Mouse (Mus musculus) embryonic facial prominence, embryonic 10.5 days (tissue): ENCODE data around the gene Mrpl39. TPM values are rescaled to one million over a fixed set of nuclear protein-coding genes. Genes with fewer than 3 reads are reported as not detected.

ENCODE experiments used
- DNase-seq: peaks from one replicate; pipeline ENCODE4 v3.0.0-alpha.2; 2017; ENCODE audit warnings: low spot score
- H3K27ac ChIP-seq: fragments of 300-500 bp; sonication (generic); replicated peaks from 2 replicates; pipeline ENCODE4 v1.5.1; 2016; ENCODE audit warnings: mild to moderate bottlenecking
- H3K27me3 ChIP-seq: fragments of 300-500 bp; sonication (generic); replicated peaks from 2 replicates; pipeline ENCODE4 v1.6.1; 2016; ENCODE audit warnings: low read depth, mild to moderate bottlenecking; ENCODE audit not compliant: poor library complexity, severe bottlenecking
- H3K36me3 ChIP-seq: fragments of 300-500 bp; sonication (generic); replicated peaks from 2 replicates; pipeline ENCODE4 v1.6.1; 2016; ENCODE audit warnings: mild to moderate bottlenecking, moderate library complexity
- H3K4me1 ChIP-seq: fragments of 300-500 bp; sonication (generic); 2 replicates; pipeline ENCODE4 v1.6.1; 2016
- H3K4me3 ChIP-seq: fragments of 300-500 bp; sonication (generic); 2 replicates; pipeline ENCODE4 v1.5.1; 2016; ENCODE audit warnings: mild to moderate bottlenecking, moderate library complexity
- H3K9me3 ChIP-seq: fragments of 300-500 bp; sonication (generic); 2 replicates; pipeline ENCODE4 v1.6.1; 2016; ENCODE audit warnings: mild to moderate bottlenecking
- WGBS: fragments of 180-500 bp; shearing (Covaris S2); methylation state at CpG from one replicate; pipeline ENCODE4 v1.1.7; 2016; 5-methylcytosine and 5-hydroxymethylcytosine counted together
- polyA plus RNA-seq: library from polyadenylated mRNA; unstranded; fragments of >200 nt; fragmentation: Nextera tagmentation; extraction: Ambion mirVana; gene quantifications from 2 replicates; pipeline ENCODE4 v1.2.1, GENCODE M21; 2016

Gene Mrpl39
- polyA plus RNA-seq, 1 experiment from 2014 or later, result 57.9 TPM

- Histone ChIP-seq H3K9me3 (no peaks in the 10 kb centered on the region), H3K36me3 (no peaks in the 10 kb centered on the region), H3K4me1 (peaks cover 20% of the 10 kb centered on the region), H3K4me3 (peak overlapping the region; percentile 81), H3K27ac (peak overlapping the region; percentile 88; the same call in 1 of the 2 replicates), H3K27me3 (peaks cover 24% of the 10 kb centered on the region)
- 16% methylated on average over 8 of the region's 8 CpGs for WGBS
- peak; percentile 55 for DNase-seq
These were observed 37.1 kb upstream of the Mrpl39 start for GRCm38 (mm10) chr16:84772496-84773267.

GRCm38 (mm10) chr16:84771461-84771860 lies 35.9 kb upstream of the Mrpl39 start:
- no peaks in the 10 kb centered on the region for H3K9me3 ChIP-seq
- no peak overlapping the region for H3K27ac ChIP-seq
- no peak overlapping the region for H3K4me3 ChIP-seq
- 91% methylated on average over 2 of the region's 2 CpGs for WGBS
- no peaks in the 10 kb centered on the region for H3K36me3 ChIP-seq
- H3K4me1 ChIP-seq, result peaks cover 20% of the 10 kb centered on the region
- DNase-seq, result no peak
- H3K27me3 ChIP-seq, result peaks cover 21% of the 10 kb centered on the region

- no peaks in the 10 kb centered on the region for H3K36me3 ChIP-seq
- H3K4me1 ChIP-seq, result peaks cover 20% of the 10 kb centered on the region
- no peak overlapping the region for H3K27ac ChIP-seq
- no peak for DNase-seq
- WGBS, result 85% methylated on average over 7 of the region's 7 CpGs
- no peak overlapping the region for H3K4me3 ChIP-seq
- no peaks in the 10 kb centered on the region for H3K9me3 ChIP-seq
- H3K27me3 ChIP-seq, result peaks cover 16% of the 10 kb centered on the region
These were observed 35.3 kb upstream of the Mrpl39 start for GRCm38 (mm10) chr16:84770891-84771290.

GRCm38 (mm10) chr16:84769619-84770464 lies 34.3 kb upstream of the Mrpl39 start:
- peaks cover 5% of the 10 kb centered on the region; the same call in 1 of the 2 replicates for H3K27me3 ChIP-seq
- 87% methylated on average over 19 of the region's 19 CpGs for WGBS
- no peak for DNase-seq

GRCm38 (mm10) chr16:84769182-84769581 lies 33.6 kb upstream of the Mrpl39 start:
- DNase-seq, result no peak
- WGBS, result 64% methylated on average over 4 of the region's 4 CpGs
- Histone ChIP-seq H3K9me3 (no peaks in the 10 kb centered on the region), H3K4me1 (peaks cover 11% of the 10 kb centered on the region), H3K27ac (no peak overlapping the region), H3K36me3 (no peaks in the 10 kb centered on the region), H3K27me3 (no peaks in the 10 kb centered on the region), H3K4me3 (no peak overlapping the region)

More at GRCm38 (mm10) chr16:84769619-84770464, 34.3 kb upstream of the Mrpl39 start:
- Histone ChIP-seq H3K9me3 (no peaks in the 10 kb centered on the region), H3K4me1 (peaks cover 18% of the 10 kb centered on the region), H3K27ac (no peak overlapping the region), H3K4me3 (no peak overlapping the region), H3K36me3 (no peaks in the 10 kb centered on the region)

- Histone ChIP-seq H3K27ac (no peak overlapping the region), H3K4me1 (peaks cover under 1% of the 10 kb centered on the region; the same call in 1 of the 2 replicates), H3K9me3 (no peaks in the 10 kb centered on the region), H3K36me3 (no peaks in the 10 kb centered on the region), H3K27me3 (no peaks in the 10 kb centered on the region), H3K4me3 (no peak overlapping the region)
- WGBS, result 86% methylated on average over 8 of the region's 8 CpGs
- DNase-seq, result no peak
These were observed 32.4 kb upstream of the Mrpl39 start for GRCm38 (mm10) chr16:84767956-84768355.

- Histone ChIP-seq H3K27me3 (no peaks in the 10 kb centered on the region), H3K27ac (no peak overlapping the region), H3K9me3 (no peaks in the 10 kb centered on the region), H3K36me3 (no peaks in the 10 kb centered on the region), H3K4me1 (no peaks in the 10 kb centered on the region), H3K4me3 (no peak overlapping the region)
- WGBS, result 79% methylated on average over 6 of the region's 6 CpGs
- DNase-seq, result no peak
These were observed 10.3 kb upstream of the Mrpl39 start for GRCm38 (mm10) chr16:84745721-84746306.

GRCm38 (mm10) chr16:84744703-84745490 lies 9.4 kb upstream of the Mrpl39 start:
- H3K27me3 ChIP-seq, result no peaks in the 10 kb centered on the region
- no peak for DNase-seq
- no peak overlapping the region for H3K27ac ChIP-seq
- 79% methylated on average over 10 of the region's 10 CpGs for WGBS
- H3K4me3 ChIP-seq, result no peak overlapping the region
- no peaks in the 10 kb centered on the region for H3K36me3 ChIP-seq
- no peaks in the 10 kb centered on the region for H3K4me1 ChIP-seq
- no peaks in the 10 kb centered on the region for H3K9me3 ChIP-seq

GRCm38 (mm10) chr16:84737358-84737757 lies 1.8 kb upstream of the Mrpl39 start:
- no peaks in the 10 kb centered on the region for H3K27me3 ChIP-seq
- WGBS, result 79% methylated on average over 3 of the region's 3 CpGs
- peaks cover 5% of the 10 kb centered on the region for H3K4me1 ChIP-seq
- no peak overlapping the region for H3K27ac ChIP-seq
- no peak overlapping the region for H3K4me3 ChIP-seq
- H3K36me3 ChIP-seq, result peaks cover 7% of the 10 kb centered on the region
- H3K9me3 ChIP-seq, result no peaks in the 10 kb centered on the region
- no peak for DNase-seq

GRCm38 (mm10) chr16:84734806-84735165 lies 756 bp downstream of the Mrpl39 start:
- Histone ChIP-seq H3K36me3 (peaks cover 33% of the 10 kb centered on the region), H3K4me3 (peak overlapping the region; percentile 86), H3K27me3 (no peaks in the 10 kb centered on the region), H3K4me1 (peaks cover 5% of the 10 kb centered on the region), H3K27ac (peak overlapping the region; percentile 89), H3K9me3 (no peaks in the 10 kb centered on the region)
- DNase-seq, result no peak
- under 1% methylated on average over 15 of the region's 15 CpGs for WGBS

GRCm38 (mm10) chr16:84720670-84721069 lies 14.9 kb downstream of the Mrpl39 start:
- 97% methylated on average over 2 of the region's 2 CpGs for WGBS
- Histone ChIP-seq H3K9me3 (no peaks in the 10 kb centered on the region), H3K27ac (no peak overlapping the region), H3K36me3 (peaks cover 71% of the 10 kb centered on the region), H3K27me3 (no peaks in the 10 kb centered on the region), H3K4me3 (no peak overlapping the region), H3K4me1 (no peaks in the 10 kb centered on the region)
- DNase-seq, result no peak

- no peak for DNase-seq
- H3K27ac ChIP-seq, result no peak overlapping the region
- no peaks in the 10 kb centered on the region for H3K27me3 ChIP-seq
- peaks cover 47% of the 10 kb centered on the region for H3K36me3 ChIP-seq
- no peak overlapping the region for H3K4me3 ChIP-seq
- H3K9me3 ChIP-seq, result no peaks in the 10 kb centered on the region
- no peaks in the 10 kb centered on the region for H3K4me1 ChIP-seq
- WGBS, result 95% methylated on average over 4 of the region's 4 CpGs
These were observed 17.3 kb downstream of the Mrpl39 start for GRCm38 (mm10) chr16:84718250-84718649.
